Mouse (Mus musculus): ENCODE results near the gene Trak1. TPM values are rescaled to one million over a fixed set of nuclear protein-coding genes. Genes with fewer than 3 reads are reported as not detected.
A peak's percentile ranks its signal among the peaks of the same experiment; 100 is the strongest.

The Trak1 gene
- total and polyA plus RNA-seq, 3 experiments, result 8.2 to 28.6 (median 18.1) TPM

GRCm38 (mm10) chr9:121299976-121300570, 2.8 kb downstream of the Trak1 start:
- peaks cover 0 to 19% of the 10 kb centered on the region in 2 experiments for H3K36me3 ChIP-seq (replicated peaks in 1 of 2; ENCODE audit: control insufficient read depth in 1 of 2, insufficient read depth in 1 of 2, low read length in 1 of 2)
- H3K27ac ChIP-seq (ENCODE audit: insufficient read depth, low read depth), result no peak overlapping the region; the same call in 1 of the 2 replicates
- DNase-seq (ENCODE audit: extremely low read depth), result no peak
- no peak overlapping the region for H3K9ac ChIP-seq (ENCODE audit: insufficient read depth, low read depth)
- in situ Hi-C loops (cut with MboI; ENCODE audit: low pct_ligation_motif_present, low pct_unique_long_range_greater_than_20kb, low sequenced_read_pairs), result loop anchor here (5.0 kb wide), 1 partner anchor 52 kb away; no protein-coding TSS in a partner anchor
- peak overlapping the region; percentile 98 for H3K4me2 ChIP-seq (ENCODE audit: insufficient read depth, low read depth, poor library complexity, severe bottlenecking)
- peak overlapping the region; percentile 48 to 90 (median 76) for H3K4me3 ChIP-seq (replicated peaks in 1 of 3; ENCODE audit: low read depth in 2 of 3, low read length in 2 of 3, poor library complexity in 1 of 3)
- no peak for TF ChIP-seq MAX (IDR thresholded peaks at IDR 0.05; ENCODE audit: low read length)
- TF ChIP-seq NRF1 (IDR thresholded peaks at IDR 0.05; ENCODE audit: low read depth, low read length), result no peak
- no peak for TF ChIP-seq MAFK (IDR thresholded peaks at IDR 0.05; ENCODE audit: insufficient replicate concordance, low read length)
- TF ChIP-seq KAT2A (IDR thresholded peaks at IDR 0.05; ENCODE audit: insufficient replicate concordance, low read length), result no peak
- no peak for TF ChIP-seq GABPA (IDR thresholded peaks at IDR 0.05; ENCODE audit: insufficient replicate concordance, low read depth, low read length)
- no peak for TF ChIP-seq JUN (IDR thresholded peaks at IDR 0.05; ENCODE audit: insufficient read depth, low read depth, low read length)
- TF ChIP-seq IRF4 (IDR thresholded peaks at IDR 0.05; ENCODE audit: low read depth, low read length), result no peak
- TF ChIP-seq ZKSCAN1 (IDR thresholded peaks at IDR 0.05; ENCODE audit: borderline replicate concordance, low read depth, low read length), result no peak
- TF ChIP-seq ZNF384 (IDR thresholded peaks at IDR 0.05; ENCODE audit: low read depth, low read length), result no peak
- no peak for TF ChIP-seq ZC3H11A (IDR thresholded peaks at IDR 0.05; ENCODE audit: low read depth, low read length)
- no peak for TF ChIP-seq USF2 (conservative IDR thresholded peaks at IDR 0.05; ENCODE audit: low read depth, low read length)
- TF ChIP-seq POLR2AphosphoS2 (IDR thresholded peaks at IDR 0.05; ENCODE audit: low read depth, low read length), result no peak
- TF ChIP-seq EP300 (IDR thresholded peaks at IDR 0.05; ENCODE audit: low read length), result no peak
- TF ChIP-seq UBTF (IDR thresholded peaks at IDR 0.05; ENCODE audit: low read depth, low read length), result no peak
- TF ChIP-seq TCF12 (IDR thresholded peaks at IDR 0.05; ENCODE audit: low read depth, low read length), result no peak
- TF ChIP-seq PAX5 (IDR thresholded peaks at IDR 0.05; ENCODE audit: low read length), result no peak
- no peak for TF ChIP-seq NELFE (IDR thresholded peaks at IDR 0.05; ENCODE audit: low read depth, low read length)
- TF ChIP-seq MAZ (IDR thresholded peaks at IDR 0.05; ENCODE audit: low read depth, low read length), result no peak
- TF ChIP-seq E2F4 (IDR thresholded peaks at IDR 0.05; ENCODE audit: insufficient replicate concordance, low read depth, low read length), result no peak
- H3K9me3 ChIP-seq (replicated peaks; ENCODE audit: low read length), result no peaks in the 10 kb centered on the region
- peaks cover 23 to 52% of the 10 kb centered on the region in 2 experiments for H3K4me1 ChIP-seq (ENCODE audit: control insufficient read depth in 1 of 2, insufficient read depth in 2 of 2)
- peaks cover 5% of the 10 kb centered on the region for H3K27me3 ChIP-seq (replicated peaks)
- dilution Hi-C loops (cut with MboI; ENCODE audit: extremely low pct_ligation_motif_present, extremely low pct_unique_long_range_greater_than_20kb, low sequenced_read_pairs), result no loop called here
- peaks cover 52% of the 10 kb centered on the region for H3K79me2 ChIP-seq (replicated peaks; ENCODE audit: control insufficient read depth, extremely low read depth, insufficient read depth, poor library complexity, severe bottlenecking)
